Mouse (Mus musculus) lung, postnatal 0 days (tissue): ENCODE results near the gene Gtf2a2.
A peak's percentile ranks its signal among the peaks of the same experiment; 100 is the strongest.

ENCODE experiments used
- CTCF ChIP-seq: IDR thresholded peaks from 2 replicates; pipeline ENCODE4 v1.5.1; 2016; ENCODE audit warnings: antibody characterized with exemption, mild to moderate bottlenecking
- EP300 ChIP-seq: IDR thresholded peaks from 2 replicates; pipeline ENCODE4 v1.6.1; 2016; ENCODE audit warnings: antibody characterized with exemption, mild to moderate bottlenecking, control low read depth

GRCm38 (mm10) chr9:70047839-70048238 lies 35.5 kb downstream of the Gtf2a2 start:
- TF ChIP-seq EP300 (peak; percentile 26; the same call in 1 of the 2 replicates), CTCF (no peak)
